Mouse (Mus musculus) T-cell, adult 2 months (primary cell): ENCODE results near the gene Timm22.

Experiments
- DNase-seq: peaks from one replicate; pipeline ENCODE4 v3.0.0; 2022; ENCODE audit warnings: low spot score

Timm22 gene

DNA sequence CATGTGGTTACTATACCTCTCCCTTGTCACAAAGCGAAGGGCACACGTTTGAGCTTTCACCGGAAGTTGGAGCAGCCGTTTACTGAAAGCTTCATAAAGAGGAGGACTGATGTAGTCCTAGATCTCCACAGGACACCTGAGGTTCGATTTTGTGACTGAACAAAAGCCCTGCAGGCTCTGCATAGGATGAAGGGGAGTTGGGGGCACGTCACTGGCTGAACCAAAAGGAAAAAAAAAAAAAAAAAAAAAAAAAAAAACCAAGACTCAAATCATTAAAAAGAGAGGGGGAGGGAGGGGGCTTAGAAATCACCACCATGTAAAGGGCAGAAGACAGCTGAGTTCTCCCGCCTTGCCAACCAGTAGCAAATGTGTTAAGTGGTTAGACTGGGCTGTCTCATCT, 18.0 kb upstream of the Timm22 start:
- no peak for DNase-seq

DNA sequence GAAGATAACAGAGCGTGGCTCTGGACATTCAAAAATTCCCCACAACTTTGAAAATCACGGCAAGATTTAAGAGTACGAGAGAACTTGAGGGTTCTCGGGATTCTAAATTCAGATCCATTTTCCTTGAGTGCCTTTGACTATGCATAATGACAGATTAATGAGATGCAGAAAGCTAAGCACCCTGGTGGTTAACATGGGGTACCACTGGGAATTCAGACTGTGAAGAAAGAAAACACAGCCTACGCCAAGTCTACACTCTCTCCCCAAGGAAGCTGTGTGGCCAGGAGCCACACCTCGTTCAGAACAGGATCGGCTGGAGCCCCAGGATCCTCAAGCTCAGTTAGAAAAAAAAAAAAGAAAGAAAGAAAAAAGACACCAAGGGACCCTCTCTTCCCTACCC, 14.2 kb upstream of the Timm22 start:
- DNase-seq, result no peak

DNA sequence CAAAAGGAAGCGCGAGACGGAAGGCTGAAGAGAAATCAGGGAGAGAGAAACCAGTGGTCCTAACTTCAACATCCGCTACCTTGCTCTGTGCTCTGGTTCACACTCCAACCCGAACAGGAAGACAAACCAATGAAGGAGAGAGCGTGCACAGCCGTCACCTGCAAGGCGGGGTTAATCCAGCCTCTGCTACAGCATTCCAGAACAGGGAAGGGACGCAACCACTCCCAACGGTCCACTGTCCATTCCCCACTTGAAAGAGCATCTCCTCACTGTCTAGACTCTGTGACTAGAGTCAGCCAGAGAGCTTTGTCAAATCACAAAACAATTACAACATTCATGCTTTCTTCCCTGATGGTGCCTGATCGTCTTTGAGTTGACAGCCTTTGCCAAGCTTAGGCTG, 13.8 kb upstream of the Timm22 start:
- DNase-seq, result no peak

DNA sequence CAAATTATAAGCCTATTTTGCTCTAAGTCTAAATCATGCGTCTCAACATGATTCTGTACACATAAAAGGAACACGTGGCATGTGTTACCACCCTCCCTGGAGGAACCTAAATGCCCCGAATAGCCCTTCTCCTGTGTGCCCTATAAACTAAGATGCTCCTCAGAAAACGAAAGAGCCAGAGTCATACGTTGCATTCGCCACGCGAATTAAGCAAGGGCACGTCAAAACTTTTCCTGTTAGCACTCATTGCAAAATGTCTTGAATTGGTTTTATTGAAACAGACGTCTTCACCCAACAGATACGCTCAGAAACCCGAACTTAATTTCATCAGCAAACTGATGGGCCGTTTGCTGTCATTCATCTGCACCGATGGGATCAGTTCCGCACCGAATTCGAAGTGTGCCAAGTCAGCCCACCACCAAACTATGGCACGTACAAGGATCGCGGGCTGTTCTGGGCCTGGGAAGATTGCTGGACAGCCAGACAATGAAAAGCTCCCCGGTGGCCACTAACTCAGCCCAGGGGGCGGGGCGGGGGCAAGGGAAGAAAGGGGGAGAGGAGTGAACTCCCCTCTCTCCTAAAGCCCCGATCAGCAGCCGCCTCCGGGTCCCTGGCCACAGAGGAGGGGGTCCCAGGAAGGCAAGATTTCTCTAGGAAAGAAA, 9.0 kb upstream of the Timm22 start:
- no peak for DNase-seq

DNA sequence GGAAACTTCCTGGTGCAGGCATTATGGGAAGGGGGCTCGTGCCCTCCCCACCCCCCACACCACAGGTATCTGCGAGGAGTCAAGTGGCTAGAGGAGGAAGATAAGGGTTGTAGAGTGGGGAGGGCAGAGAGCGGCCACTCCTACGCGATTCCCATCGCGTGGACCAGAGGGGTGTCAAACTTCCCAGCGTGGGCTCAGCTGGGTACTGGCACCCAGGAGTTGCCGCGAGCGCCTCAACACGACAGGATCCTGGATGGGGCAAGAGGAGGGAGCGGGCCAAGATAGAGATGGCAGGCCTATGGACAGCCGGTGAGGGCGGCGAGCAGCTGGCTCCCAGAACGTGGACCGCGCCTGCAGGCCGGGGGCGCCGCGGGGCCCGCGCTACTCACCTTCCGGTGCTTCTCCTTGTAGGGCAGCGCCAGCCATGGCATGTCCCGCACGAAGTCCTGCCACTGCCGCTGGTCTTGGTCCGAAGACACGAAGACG, 8.4 kb upstream of the Timm22 start:
- DNase-seq, result no peak

DNA sequence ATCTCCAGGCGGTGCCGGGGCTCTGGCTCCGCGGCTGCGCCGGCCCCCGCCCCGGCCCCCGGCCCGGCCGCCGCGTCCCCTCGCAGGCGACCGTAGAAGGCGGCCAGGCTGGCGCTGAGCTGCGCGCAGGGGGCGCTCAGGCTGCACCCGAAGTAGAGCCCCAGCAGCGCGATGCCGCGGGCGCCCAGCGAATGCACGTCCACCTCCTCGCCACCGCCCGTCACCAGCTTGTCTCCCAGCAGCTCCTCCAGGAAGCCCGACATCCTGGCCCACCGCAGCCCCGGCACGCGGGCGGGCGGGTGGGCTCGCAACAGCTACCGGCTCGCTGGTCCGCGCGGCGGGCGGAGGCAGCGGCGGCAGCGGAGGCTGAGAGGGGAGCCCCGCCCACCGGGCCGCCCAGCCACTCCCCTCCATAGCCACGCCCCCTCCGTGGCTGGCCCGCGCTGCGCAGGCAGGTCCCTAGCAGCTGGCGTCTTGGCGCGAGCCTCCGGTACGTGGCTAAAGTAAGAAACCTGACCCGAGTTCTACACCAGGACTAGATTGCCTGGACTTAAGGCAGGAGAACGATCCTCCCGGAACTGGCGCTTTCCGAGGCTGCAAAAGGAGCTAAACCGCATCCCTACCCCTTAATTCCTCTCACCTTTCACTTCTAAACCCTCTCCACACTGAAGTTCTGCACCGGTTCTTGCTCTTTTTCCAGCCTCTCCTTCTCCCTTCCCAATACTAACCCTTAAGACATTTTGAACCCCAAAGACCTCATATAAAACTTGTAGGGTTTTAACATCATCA, 7.8 kb upstream of the Timm22 start, which contains the start of gene Nxn:
Nxn (minus strand) TSS at position 343 of the 789 bp plus-strand sequence.
- peak; percentile 89 for DNase-seq

DNA sequence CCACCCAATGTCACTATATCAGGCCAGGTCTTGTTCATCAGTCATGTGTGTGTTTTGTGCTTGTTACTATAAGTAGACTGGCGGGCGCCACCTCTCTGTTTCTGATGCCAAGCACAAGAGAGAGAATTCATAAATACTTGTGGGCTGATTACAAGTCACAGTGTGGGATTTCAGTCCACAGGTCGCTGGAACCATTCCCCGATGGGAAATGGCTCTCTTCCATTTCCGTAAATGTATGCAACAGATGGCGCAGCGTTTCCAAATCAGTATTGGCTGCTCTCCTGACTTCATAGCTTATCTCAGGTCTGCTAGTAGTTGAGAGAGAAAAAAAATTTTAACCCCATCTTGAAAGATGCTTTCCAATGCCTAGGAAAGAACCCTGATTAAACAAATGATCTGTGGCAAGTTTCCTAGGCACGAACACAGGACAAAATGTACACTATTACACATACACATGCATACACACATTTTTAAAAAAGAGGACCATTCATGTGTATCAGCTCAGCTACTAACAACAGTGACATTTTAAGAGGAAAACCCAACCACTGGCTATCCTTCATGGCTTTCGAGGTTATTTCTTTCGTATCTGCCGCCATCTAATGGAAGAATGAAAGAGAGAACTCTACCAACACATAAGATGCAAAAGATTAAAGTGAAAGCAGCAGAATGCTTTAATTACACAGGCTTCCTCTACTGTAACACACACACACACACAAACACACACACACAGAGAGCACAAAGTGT, 7.0 kb upstream of the Timm22 start:
- DNase-seq, result peak; percentile 31

DNA sequence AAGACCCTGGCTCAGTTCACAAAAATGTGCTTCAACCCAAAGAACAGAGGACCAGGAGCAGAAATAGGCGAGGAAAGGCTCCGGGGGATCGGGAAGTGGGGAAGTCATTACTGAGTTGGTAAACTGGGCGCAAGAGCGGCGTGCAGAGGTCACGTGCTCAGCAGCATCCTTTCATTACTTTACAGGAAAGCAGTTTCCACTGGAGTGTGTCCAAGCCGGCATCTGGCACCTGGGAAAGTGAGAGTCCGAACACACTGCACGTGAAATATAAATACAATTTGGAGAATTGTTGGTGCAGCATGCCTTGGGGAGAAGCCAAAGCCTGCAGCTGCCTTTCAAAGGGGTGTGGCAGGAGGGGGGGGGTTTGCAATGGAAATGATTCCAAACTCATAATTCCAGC, 5.4 kb upstream of the Timm22 start:
- no peak for DNase-seq

DNA sequence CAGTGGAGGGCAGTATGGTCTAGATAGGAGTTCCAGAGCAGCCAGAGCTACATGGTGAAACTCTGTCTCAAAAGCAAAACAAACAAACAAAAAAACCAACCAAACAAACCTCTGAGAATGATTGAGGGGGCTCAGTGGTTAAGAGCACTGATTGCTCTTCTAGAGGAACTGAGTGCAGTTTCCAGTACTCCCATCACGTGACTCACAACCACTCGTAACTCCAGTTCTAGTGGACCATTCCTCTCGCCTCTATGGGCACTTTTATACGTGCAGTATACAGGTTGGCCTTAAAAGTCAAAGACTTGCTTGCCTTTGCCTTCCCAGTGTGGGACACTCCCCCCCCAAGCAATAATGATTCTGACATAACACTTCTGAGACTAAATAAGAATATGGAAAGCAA, 1.6 kb upstream of the Timm22 start:
- DNase-seq, result no peak

DNA sequence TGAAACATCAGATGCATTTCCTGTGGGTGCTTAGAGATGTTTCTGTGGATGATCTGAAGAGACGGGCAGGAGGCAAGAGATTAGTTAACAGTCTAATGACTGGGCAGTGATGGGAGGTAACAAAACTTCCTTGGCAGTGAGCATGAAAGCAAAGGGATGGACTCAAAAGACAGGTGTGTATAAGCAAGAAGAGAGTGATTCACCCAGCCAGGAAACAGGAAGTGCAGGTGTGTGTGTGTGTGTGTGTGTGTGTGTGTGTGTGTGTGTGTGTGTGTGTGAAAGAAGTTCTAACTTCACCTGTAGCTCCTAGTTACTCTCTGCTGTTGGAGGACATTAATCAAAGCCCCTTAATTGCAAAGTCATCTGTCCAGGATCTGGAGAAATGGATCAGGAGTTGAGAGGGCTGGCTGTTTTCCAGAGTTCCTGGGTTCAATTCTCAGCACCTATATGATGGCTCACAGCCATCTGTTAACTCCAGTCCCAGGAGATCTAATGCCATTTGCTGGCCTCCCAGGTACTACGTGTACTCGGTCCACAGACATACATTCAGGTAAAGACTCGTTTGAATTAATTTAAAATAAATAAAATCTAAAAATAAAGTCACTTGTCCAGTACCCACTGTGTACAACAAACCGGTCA, 1.0 kb upstream of the Timm22 start:
- DNase-seq, result peak; percentile 49

DNA sequence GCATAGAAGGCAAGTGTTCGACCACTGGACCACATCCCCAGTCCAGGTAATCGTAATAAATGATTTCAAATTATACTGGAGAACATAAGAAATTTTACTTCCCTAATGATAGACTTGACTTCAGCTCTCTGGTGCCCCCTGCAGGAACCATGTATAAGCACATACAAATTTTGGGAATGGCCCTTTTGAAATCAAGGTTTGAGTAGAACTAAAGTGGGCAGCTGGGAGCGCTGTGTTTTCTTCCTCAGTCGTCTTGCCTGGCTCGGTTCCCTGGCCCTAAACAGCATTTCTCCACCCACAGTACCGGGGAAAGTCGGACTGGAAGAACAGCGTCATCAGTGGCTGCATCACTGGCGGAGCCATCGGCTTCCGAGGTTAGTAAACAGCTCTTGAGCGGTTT, 4.1 kb downstream of the Timm22 start:
- DNase-seq, result peak; percentile 61

DNA sequence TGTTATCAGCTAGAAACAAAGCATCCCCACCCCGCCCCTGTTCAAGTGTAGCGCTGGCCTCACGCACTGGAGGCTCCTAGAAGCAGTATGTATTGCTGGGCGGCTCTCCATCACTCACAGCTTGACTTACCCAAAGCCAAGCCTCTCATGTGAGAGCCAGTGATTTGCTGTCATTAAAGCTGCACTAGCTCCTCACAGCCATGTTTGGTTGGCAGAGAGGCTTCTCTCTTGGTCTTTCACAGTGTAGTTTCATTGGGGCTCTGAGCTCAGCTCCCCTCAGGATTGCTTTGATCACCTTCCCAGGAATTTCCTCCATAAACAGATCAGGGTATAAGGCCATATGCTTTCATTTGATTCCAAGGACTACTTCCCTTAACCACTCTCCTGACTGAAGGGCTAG, 6.5 kb downstream of the Timm22 start:
- DNase-seq, result no peak

DNA sequence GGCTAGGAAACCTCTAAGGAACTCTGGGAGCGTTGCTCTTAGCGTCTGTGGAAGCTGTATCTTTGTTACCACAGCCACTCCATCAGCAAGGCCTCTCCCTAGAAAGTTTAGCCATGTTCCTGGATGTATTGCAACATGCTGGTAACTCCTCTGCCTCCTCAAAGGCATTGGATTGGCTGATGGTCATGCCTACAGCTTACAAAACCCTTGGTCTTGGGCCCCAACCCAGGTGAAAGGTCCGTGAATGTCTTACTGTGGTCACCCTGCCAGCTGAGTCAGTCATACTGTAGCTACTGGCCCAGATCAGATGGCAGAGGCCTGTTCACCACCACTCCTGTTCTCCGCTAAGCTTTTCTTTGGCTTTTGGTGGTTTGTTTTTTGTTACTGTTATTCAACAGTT, 8.2 kb downstream of the Timm22 start:
- no peak for DNase-seq

DNA sequence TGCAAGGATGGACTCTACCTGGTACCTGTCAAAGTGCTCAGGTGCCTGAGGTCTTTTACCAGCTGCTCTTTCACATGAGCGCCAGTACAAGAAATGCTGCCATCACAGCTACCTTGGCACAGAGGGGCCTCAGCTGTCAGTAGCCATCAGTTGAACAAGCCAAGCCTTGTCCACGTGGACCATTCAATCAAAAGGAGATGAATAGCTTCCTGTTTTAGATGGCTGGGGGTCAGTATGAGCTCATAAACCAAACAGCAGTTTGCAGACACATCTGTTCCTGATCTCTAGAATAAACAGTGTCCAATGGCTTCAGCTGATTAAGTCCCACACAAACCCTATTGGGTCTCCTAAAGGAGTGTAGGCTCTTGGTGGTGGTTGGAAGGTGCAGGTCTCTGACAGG, 9.2 kb downstream of the Timm22 start:
- no peak for DNase-seq

DNA sequence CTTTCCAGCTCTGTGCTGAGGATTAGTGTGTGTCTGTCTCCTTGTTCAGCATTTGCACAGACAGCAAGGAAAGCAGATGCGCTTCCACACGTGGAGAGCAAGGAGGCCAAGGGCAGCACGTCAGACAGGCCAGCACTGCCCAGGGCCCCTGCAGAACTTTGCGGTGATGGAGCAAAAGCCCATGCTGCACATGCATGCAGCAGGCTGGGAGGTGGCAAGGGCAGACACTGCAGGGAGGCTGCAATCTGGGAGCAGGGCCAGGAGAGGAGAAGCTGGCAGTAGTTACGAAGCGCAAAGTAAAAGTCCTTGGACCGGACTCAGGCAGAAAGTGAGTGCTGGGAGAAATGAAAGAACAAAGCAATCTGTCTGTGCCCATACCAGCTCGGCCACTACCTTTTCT, 11.7 kb downstream of the Timm22 start:
- DNase-seq, result no peak

DNA sequence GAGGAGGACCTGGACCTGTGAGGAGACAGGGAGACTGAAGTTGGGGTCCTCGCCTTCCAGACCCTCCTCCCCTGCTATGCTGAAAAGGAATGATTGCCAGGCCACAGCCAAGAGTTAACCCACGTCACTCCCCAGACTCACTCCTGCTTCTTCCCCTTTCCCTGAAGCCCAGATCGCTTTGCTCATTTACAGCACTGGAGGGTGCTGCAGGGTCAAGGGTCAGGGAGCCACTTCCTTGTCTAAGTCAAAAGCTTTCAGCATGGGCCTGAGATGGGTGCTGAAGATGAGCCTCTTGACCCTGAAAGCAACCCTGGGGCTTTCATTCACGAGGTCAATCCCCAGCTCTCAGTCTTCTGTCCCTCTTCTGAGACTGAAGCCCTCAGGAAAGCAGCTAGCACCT, 12.4 kb downstream of the Timm22 start:
- no peak for DNase-seq

DNA sequence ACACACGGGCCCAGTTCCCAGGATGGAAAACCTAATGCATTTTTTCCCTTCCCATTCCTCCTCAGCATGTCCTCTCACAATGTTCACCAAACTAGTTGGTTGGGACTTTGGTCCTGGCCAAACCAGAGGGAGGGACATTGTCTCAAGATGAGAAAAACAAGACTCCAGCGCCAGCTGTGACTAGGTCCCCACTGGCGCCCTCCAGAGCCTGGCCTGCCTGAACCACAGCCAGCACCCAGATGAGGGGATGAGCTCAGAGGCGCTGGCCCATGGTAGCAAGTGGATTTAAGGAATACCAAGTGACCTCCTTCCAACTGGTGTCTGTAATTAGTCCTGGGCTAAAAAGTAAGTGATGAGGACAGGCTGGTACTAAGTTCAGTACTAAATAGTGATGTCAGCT, 14.1 kb downstream of the Timm22 start:
- DNase-seq, result no peak

DNA sequence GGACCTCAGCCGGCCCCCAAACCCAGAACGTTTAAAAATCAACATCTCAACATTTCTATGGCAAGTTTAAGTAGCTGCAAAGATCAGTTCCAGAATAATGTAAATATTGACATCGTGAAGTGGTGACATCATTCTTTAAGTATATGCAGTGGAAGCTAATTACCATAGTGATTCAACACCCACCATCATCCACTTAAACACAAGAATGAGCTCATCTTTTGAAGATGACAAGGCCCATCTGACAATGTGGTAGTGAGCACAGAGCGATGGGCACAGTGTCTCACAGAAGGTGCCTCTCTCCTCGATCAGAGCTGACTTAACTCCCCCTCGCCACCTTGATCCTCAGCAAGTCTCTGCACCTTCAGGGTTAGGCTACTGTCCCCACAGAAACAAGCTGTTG, 19.0 kb downstream of the Timm22 start:
- DNase-seq, result no peak

DNA sequence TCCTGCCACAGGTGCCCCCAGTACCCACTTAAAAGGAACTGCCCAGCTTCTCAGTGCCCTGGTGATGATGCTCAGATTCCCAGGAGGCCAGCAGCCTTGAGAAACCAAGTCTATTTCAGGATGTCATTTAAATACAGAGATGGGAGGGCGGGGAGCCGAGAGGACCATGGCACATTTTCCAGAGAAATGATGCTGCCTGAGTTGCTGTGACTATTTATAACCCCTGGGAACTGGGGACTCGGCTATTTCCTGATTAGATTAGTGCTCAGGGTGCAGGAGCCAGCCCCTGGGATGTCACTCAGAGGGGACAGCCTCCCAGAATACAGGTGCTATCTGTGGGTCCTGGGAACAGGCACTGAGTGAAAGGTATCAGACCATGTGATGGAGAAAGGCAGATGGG, 21.0 kb downstream of the Timm22 start:
- DNase-seq, result no peak

DNA sequence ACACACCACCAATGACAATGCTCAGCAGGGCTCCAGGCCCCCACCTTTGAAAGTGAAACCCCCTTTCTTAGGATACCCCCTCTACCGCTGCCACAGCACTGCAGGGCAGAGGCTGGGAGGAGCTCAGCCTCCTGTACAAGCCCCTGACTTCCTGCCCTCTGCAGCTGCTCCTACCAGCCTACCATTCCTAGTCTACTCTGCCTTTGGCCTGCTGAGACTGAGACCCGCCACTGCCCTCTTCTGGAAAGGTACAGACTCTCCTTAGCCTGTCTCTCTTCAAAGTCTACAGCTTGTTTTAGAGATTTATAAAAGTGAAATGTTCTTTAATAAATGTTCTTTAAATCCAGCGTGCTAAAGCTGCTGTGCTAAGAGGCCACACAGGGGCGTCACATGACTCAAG, 22.3 kb downstream of the Timm22 start:
- no peak for DNase-seq

DNA sequence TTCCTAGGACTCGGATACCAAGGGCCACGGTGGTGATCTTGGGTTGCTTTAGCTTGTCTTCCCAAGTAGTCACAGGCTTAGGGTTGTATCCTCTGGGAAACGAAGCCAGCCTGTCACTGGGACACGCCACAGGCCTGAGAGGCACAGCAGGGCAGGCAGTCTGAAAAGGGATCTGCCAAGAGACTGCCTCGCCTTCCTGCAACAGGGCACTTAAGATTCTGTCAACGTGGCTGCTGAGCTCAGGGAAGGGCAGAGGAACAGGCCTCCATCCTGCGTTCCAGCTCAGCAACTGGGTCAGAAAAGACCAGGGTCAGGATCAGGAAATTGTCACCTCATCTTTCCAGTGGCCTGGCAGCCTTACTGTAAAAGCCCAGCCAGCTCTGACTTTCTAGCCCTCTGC, 22.8 kb downstream of the Timm22 start:
- no peak for DNase-seq

DNA sequence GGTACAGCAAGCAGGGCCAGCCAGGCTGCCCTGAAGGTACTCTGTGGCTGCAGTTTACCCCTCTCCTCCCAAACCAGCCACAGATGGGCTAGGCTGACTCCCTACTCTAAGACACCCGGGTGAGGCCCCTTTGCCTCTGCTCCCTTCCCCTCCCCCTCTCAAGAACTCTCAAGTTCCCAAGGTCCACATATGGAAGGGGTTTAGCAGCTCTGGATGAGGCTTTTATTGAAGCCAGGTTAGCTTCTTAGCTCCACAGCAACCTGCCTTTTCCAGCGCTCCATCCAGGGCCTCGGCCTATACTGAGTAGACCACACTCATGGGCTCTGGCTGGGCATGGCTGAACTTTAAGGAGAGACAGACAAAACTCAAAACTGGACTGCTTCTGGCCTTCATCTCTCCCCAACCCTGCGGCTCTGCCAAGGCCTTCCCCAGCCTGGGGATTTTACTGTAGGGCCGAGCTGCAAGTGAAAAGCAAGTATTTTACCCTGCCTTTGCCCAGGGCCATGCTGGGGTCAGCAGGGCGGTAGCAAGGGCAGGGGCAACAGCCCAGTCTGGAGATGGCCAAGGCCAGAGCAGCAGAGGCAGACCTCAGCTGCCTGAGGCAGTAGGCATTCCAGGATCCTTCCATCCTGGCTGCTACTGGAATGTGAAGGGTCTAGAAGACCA, 23.3 kb downstream of the Timm22 start:
- no peak for DNase-seq
